Mouse (Mus musculus) intestine, embryonic 16.5 days (tissue): ENCODE results near the gene Rab4a. TPM values are rescaled to one million over a fixed set of nuclear protein-coding genes. Genes with fewer than 3 reads are reported as not detected.

Source experiments
- ATAC-seq: fragments of 200-750 bp; cut with Nextera tagmentation; 2 replicates; pipeline ENCODE4 v1.8.0; 2017; ENCODE audit warnings: moderate TSS enrichment, moderate library complexity
- H3K27ac ChIP-seq: fragments of 300-500 bp; sonication (generic); 2 replicates; pipeline ENCODE4 v1.5.1; 2014; ENCODE audit warnings: mild to moderate bottlenecking, low read length
- H3K27me3 ChIP-seq: fragments of 300-500 bp; sonication (generic); replicated peaks from 2 replicates; pipeline ENCODE4 v1.6.1; 2014; ENCODE audit warnings: low read length, control low read depth, mixed read lengths; ENCODE audit not compliant: control insufficient read depth, insufficient read depth
- H3K36me3 ChIP-seq: fragments of 300-500 bp; sonication (generic); 2 replicates; pipeline ENCODE4 v1.6.1; 2014; ENCODE audit warnings: low read length, control low read depth; ENCODE audit not compliant: control insufficient read depth, insufficient read depth
- H3K4me1 ChIP-seq: fragments of 300-500 bp; sonication (generic); 2 replicates; pipeline ENCODE4 v1.6.1; 2014; ENCODE audit warnings: low read length, control low read depth, mixed read lengths; ENCODE audit not compliant: control insufficient read depth, insufficient read depth
- H3K4me2 ChIP-seq: fragments of 300-500 bp; sonication (generic); 2 replicates; pipeline ENCODE4 v1.6.1; 2014; ENCODE audit warnings: low read depth, low read length, control low read depth
- H3K4me3 ChIP-seq: fragments of 300-500 bp; sonication (generic); 2 replicates; pipeline ENCODE4 v1.5.1; 2014; ENCODE audit warnings: mild to moderate bottlenecking, low read length
- H3K9ac ChIP-seq: fragments of 300-500 bp; sonication (generic); 2 replicates; pipeline ENCODE4 v1.6.1; 2014; ENCODE audit warnings: low read depth, low read length
- H3K9me3 ChIP-seq: fragments of 300-500 bp; sonication (generic); 2 replicates; pipeline ENCODE4 v1.6.1; 2016; ENCODE audit warnings: low read length, control low read depth; ENCODE audit not compliant: control insufficient read depth
- WGBS: fragments of 180-500 bp; shearing (Covaris S2); extraction: QIAGEN DNeasy Blood & Tissue Kit; methylation state at CpG from one replicate; pipeline ENCODE4 v1.1.7; 2014; 5-methylcytosine and 5-hydroxymethylcytosine counted together
- polyA plus RNA-seq: library from polyadenylated mRNA; unstranded; fragments of >200 nt; fragmentation: Nextera tagmentation; extraction: Ambion mirVana; gene quantifications from 2 replicates; pipeline ENCODE4 v1.2.1, GENCODE M21; 2015

Gene Rab4a
- polyA plus RNA-seq, 1 experiment from 2014 or later: 66.9 TPM

DNA sequence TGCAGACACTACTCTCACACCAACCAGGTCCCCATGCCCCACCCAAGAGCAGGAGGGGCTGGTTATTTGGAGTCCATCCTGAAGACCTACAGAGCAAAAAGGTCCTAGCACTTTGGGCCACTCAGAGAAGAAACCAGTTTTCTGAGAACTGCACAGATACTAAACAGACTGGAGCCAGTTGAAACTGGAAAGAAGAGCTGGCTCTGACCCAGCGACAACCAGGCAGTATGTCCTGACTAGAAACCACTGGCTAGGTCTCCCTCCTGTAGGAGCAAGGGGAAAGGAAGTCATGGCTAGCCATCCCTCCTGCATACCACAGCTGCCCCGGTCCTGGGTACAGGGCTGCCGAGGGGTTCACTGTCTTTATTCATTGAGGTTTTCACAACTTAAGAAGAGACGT is 39.3 kb upstream of the Rab4a start:
- no peaks in the 10 kb centered on the region for H3K27me3 ChIP-seq
- no peak overlapping the region for H3K9ac ChIP-seq
- ATAC-seq: no peak
- H3K36me3 ChIP-seq: no peaks in the 10 kb centered on the region
- no peak overlapping the region for H3K27ac ChIP-seq
- no peak overlapping the region for H3K4me2 ChIP-seq
- WGBS: 87% methylated on average over 4 of the region's 4 CpGs
- H3K9me3 ChIP-seq: no peaks in the 10 kb centered on the region
- H3K4me1 ChIP-seq: peaks cover 24% of the 10 kb centered on the region
- H3K4me3 ChIP-seq: no peak overlapping the region

DNA sequence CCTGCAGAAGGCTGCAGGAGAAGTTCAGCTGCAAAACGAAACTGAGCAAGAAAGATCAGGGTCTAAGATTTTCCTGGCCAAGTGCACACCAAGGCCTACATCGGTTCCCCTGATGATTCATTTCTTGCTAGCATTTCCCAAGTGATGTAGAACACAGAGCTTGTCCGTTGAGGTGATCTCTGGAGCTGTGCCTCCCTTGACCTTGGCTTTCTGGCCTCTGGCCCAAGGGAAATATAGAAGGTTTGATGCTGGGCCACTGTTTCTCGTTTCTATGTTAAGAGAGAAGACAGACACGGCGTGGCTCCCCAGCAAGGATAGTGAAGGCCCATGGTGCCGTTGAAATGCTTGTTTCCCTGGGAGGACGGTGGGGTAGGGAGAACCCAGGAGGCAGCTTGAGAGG is 37.9 kb upstream of the Rab4a start:
- 82% methylated on average over 8 of the region's 8 CpGs for WGBS
- no peaks in the 10 kb centered on the region for H3K36me3 ChIP-seq
- no peak overlapping the region for H3K27ac ChIP-seq
- no peak for ATAC-seq
- H3K27me3 ChIP-seq: no peaks in the 10 kb centered on the region
- peaks cover 14% of the 10 kb centered on the region for H3K4me1 ChIP-seq
- no peak overlapping the region for H3K9ac ChIP-seq
- H3K4me3 ChIP-seq: no peak overlapping the region
- no peak overlapping the region for H3K4me2 ChIP-seq
- H3K9me3 ChIP-seq: no peaks in the 10 kb centered on the region

DNA sequence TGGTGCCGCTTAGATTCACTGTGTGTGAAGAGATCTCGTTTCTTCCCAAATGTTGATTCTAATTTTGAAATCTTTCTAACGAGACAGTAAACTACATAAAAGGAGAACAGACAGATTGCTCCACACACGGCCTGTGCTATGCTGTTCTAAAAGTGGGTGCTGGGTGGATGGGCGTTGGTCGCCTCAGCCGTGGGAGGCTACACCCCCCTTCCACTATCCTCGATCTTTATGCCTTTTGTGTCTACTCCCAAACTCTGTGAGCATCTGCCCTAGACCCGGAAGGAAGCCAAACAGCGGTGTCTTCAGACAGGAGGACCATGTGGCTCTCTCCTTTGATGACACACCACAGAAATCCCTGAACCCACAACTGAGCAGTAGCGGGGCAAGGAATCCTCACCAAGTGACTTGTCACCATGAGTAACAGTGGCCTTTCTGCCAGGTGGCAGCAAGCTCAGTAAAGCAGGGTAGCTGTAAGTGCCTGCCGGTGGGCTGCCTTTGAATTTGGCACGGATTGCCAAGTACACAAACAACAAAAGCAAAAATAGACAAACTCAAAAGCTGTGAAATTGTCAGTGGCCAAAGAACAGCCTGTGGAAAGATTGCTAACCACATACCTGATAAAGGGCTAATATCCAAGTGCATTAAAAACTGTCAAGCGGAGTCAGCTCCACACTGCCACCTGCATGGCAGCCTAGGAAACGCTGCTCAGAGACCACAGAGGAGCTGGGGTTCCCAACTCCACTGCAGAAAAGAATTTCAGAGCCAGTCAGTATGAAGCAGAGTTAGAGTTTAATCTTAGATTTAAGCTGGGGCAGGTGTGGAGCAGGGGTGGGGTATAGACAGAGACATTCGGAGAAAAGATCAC is 37.1 kb upstream of the Rab4a start:
- ATAC-seq: peak; percentile 45; the same call in 1 of the 2 replicates
- no peak overlapping the region for H3K4me3 ChIP-seq
- H3K4me2 ChIP-seq: no peak overlapping the region
- H3K9ac ChIP-seq: no peak overlapping the region
- no peaks in the 10 kb centered on the region for H3K9me3 ChIP-seq
- H3K27me3 ChIP-seq: no peaks in the 10 kb centered on the region
- no peaks in the 10 kb centered on the region for H3K36me3 ChIP-seq
- peaks cover 5% of the 10 kb centered on the region for H3K4me1 ChIP-seq
- no peak overlapping the region for H3K27ac ChIP-seq
- WGBS: 64% methylated on average over 16 of the region's 16 CpGs

DNA sequence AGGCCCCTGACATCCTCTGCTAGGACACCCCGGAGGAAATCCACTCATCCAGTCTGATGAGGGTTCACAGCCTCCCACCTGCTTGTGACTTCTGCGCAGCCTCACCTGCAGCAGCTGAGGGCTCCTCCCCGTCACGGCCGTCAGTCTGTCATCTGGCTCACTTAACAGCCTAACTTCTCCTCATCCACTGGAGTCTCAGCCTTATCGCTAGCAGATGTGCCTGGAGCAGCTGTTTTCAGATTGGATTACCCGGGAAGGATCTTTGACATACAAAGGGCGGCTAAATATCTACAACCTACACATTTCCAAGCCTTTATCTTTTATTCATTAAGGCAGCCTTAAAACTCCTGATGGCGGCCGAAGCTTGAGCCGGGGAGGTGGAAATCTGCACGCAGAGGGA is 32.3 kb upstream of the Rab4a start:
- ATAC-seq: no peak
- H3K4me1 ChIP-seq: peaks cover 9% of the 10 kb centered on the region; the same call in 1 of the 2 replicates
- WGBS: 71% methylated on average over 12 of the region's 12 CpGs
- no peak overlapping the region for H3K27ac ChIP-seq
- H3K36me3 ChIP-seq: no peaks in the 10 kb centered on the region
- H3K4me2 ChIP-seq: no peak overlapping the region
- no peaks in the 10 kb centered on the region for H3K9me3 ChIP-seq
- H3K9ac ChIP-seq: no peak overlapping the region
- no peak overlapping the region for H3K4me3 ChIP-seq
- H3K27me3 ChIP-seq: no peaks in the 10 kb centered on the region

DNA sequence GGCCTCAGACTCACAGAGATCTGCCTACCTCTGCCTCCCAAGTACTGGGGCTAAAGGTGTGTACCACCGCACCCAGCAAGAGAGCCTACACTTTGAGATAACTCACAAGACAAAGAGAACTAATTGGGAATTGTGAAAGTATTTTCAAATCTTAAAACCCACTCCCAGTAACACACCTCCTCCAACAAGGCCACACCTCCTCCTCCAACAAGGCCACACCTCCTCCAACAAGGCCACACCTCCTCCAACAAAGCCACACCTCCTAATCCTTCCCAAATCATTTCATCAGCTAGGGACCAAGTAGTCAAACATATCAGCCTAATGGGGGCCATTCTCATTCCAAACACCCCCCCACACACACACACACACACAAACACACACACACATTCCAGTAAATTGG is 31.3 kb upstream of the Rab4a start:
- Histone ChIP-seq H3K9me3 (no peaks in the 10 kb centered on the region), H3K36me3 (no peaks in the 10 kb centered on the region), H3K9ac (no peak overlapping the region), H3K4me3 (no peak overlapping the region), H3K4me2 (no peak overlapping the region), H3K27ac (no peak overlapping the region), H3K27me3 (no peaks in the 10 kb centered on the region), H3K4me1 (peaks cover 9% of the 10 kb centered on the region; the same call in 1 of the 2 replicates)
- no peak for ATAC-seq
- WGBS: 94% methylated on average over 1 of the region's 1 CpGs

DNA sequence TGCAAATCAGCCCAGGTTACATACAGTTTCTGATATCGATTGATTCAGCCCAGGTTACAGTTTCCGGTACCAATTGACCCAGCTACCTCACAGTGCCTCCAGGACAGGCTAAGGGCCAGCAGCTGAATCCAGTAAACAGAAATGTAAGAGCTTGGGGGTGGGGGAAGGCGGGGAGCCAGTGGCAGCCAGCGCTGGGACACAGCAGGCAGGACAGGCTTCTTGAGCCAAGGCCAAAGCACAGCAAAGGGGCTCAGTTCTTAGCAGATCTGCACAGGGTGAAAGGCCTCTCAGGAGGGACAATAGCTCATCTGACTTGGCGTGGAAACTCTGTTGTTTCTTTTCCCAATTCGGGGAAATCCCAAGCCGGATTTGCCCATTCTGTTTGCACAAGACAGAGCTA is 28.5 kb upstream of the Rab4a start:
- no peak overlapping the region for H3K4me2 ChIP-seq
- H3K4me3 ChIP-seq: no peak overlapping the region
- peaks cover 19% of the 10 kb centered on the region for H3K4me1 ChIP-seq
- WGBS: 35% methylated on average over 7 of the region's 7 CpGs
- H3K9me3 ChIP-seq: no peaks in the 10 kb centered on the region
- no peaks in the 10 kb centered on the region for H3K36me3 ChIP-seq
- H3K27me3 ChIP-seq: no peaks in the 10 kb centered on the region
- no peak for ATAC-seq
- H3K27ac ChIP-seq: 0 out of 2 replicates have a peak overlapping the region, but pooled peaks have one; percentile 23
- H3K9ac ChIP-seq: no peak overlapping the region

DNA sequence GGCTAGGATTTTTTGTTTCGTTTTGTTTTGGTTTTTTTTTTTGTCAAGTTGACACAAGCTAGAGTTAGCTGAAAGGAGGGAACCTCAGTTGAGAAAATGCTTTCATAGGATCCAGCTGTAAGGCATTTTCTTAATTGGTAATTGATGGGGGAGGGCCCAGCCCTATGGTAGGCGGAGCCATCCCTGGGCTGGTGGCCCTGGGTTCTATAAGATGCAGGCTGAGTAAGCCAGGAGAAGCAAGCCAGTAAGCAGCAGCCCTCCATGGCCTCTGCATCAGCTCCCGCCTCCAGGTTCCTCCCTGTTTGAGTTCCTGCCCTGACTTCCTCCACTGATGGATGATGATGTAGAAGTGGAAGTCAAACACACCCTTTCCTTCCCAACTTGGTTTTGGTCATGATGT is 25.3 kb upstream of the Rab4a start:
- Histone ChIP-seq H3K4me1 (peaks cover 23% of the 10 kb centered on the region), H3K27me3 (no peaks in the 10 kb centered on the region), H3K4me3 (no peak overlapping the region), H3K9ac (no peak overlapping the region), H3K27ac (no peak overlapping the region), H3K9me3 (no peaks in the 10 kb centered on the region), H3K4me2 (no peak overlapping the region), H3K36me3 (no peaks in the 10 kb centered on the region)
- ATAC-seq: no peak
- WGBS: 52% methylated on average over 3 of the region's 3 CpGs

DNA sequence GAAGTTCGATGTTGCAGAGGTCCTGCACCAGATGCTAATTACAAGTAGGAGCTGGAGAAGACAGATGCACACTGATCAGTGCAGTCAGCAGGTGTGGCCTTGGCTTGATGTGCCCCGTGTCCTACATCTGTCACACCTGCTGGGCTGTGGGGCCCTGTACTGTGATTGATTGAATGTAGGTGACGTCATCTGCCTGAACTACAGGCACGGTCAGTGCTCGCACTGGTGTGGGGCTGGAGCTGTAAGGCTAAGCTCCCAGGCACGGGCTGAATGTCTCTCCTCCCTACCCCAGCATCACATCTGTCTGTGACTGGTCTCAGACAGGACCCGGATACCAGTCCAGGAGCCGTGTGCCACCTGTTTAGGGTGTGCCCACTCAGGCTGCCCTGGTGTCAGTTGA is 24.5 kb upstream of the Rab4a start:
- ATAC-seq: peak; percentile 73
- Histone ChIP-seq H3K4me1 (peaks cover 23% of the 10 kb centered on the region), H3K36me3 (no peaks in the 10 kb centered on the region), H3K27ac (no peak overlapping the region; the same call in 1 of the 2 replicates), H3K4me3 (no peak overlapping the region), H3K27me3 (no peaks in the 10 kb centered on the region), H3K9ac (no peak overlapping the region), H3K9me3 (no peaks in the 10 kb centered on the region), H3K4me2 (no peak overlapping the region)
- WGBS: 28% methylated on average over 8 of the region's 8 CpGs

DNA sequence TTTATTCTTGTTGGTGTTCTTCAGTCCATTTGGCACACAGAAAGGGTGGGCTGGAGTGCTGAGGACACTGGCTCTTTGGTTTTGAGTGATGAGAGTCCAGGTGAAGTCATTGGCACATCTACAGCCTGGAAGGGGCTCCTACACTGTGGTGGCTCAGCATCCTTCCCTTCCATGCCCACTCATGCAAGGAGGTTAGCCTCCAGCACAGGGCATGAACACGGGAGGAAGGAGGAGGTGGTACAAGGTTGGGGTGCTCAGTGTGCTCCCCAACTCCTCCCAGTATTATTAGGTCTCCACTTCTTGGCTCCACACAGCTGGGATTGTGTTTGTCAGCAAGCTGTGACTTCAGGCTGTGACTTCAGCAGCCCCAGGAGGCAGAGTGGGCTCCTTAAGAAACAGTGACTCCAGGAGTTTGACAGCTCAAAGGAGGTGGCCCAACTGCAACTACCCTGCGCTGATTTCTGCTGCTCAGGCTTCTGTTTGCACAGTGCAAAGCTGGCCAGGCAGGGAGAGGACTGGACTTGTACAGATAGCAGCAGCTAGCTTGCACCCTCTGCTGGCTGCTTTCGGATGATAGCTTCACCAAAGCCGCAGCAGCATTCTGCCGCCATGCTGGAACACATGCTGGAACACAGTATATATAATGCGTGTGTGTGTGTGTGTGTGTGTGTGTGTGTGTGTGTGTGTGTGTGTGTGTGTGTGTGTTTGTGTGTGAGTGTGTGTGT is 22.1 kb upstream of the Rab4a start:
- H3K4me1 ChIP-seq: peaks cover 21% of the 10 kb centered on the region
- no peak overlapping the region for H3K9ac ChIP-seq
- no peak overlapping the region for H3K4me2 ChIP-seq
- H3K27ac ChIP-seq: no peak overlapping the region
- H3K27me3 ChIP-seq: no peaks in the 10 kb centered on the region
- WGBS: 8% methylated on average over 6 of the region's 6 CpGs
- H3K4me3 ChIP-seq: no peak overlapping the region
- no peaks in the 10 kb centered on the region for H3K9me3 ChIP-seq
- peak; percentile 80 for ATAC-seq
- no peaks in the 10 kb centered on the region for H3K36me3 ChIP-seq
